Mouse (Mus musculus) limb, embryonic 11.5 days (tissue): ENCODE measurements around the gene Pdcd4. TPM values are rescaled to one million over a fixed set of nuclear protein-coding genes. Genes with fewer than 3 reads are reported as not detected.

Experiments used
- ATAC-seq: fragments of 200-750 bp; cut with Nextera tagmentation; 2 replicates; pipeline ENCODE4 v1.8.0; 2017; ENCODE audit warnings: low read depth; ENCODE audit not compliant: insufficient number of reproducible peaks, low FRiP score, low TSS enrichment
- DNase-seq: peaks from one replicate; pipeline ENCODE4 v3.0.0-alpha.2; 2015; ENCODE audit warnings: low spot score
- H3K27ac ChIP-seq: fragments of 300-500 bp; sonication (generic); replicated peaks from 2 replicates; pipeline ENCODE4 v1.5.1; 2014; ENCODE audit warnings: low read depth, mild to moderate bottlenecking, low read length
- H3K27me3 ChIP-seq: fragments of 300-500 bp; sonication (generic); 2 replicates; pipeline ENCODE4 v1.6.1; 2014; ENCODE audit warnings: mild to moderate bottlenecking, low read length, mixed read lengths; ENCODE audit not compliant: control insufficient read depth, insufficient read depth
- H3K36me3 ChIP-seq: fragments of 300-500 bp; sonication (generic); 2 replicates; pipeline ENCODE4 v1.6.1; 2014; ENCODE audit warnings: mild to moderate bottlenecking, low read length, moderate library complexity, mixed read lengths; ENCODE audit not compliant: control insufficient read depth, insufficient read depth
- H3K4me1 ChIP-seq: fragments of 300-500 bp; sonication (generic); 2 replicates; pipeline ENCODE4 v1.6.1; 2014; ENCODE audit warnings: low read length, mixed read lengths; ENCODE audit not compliant: control insufficient read depth, insufficient read depth
- H3K4me2 ChIP-seq: fragments of 300-500 bp; sonication (generic); 2 replicates; pipeline ENCODE4 v1.6.1; 2014; ENCODE audit warnings: low read depth, mild to moderate bottlenecking, moderate library complexity; ENCODE audit not compliant: severe bottlenecking
- H3K4me3 ChIP-seq: fragments of 300-500 bp; sonication (generic); 2 replicates; pipeline ENCODE4 v1.5.1; 2014; ENCODE audit warnings: low read depth, low read length
- H3K9ac ChIP-seq: fragments of 300-500 bp; sonication (generic); 2 replicates; pipeline ENCODE4 v1.6.1; 2014; ENCODE audit warnings: mild to moderate bottlenecking, low read length
- H3K9me3 ChIP-seq: fragments of 300-500 bp; sonication (generic); 2 replicates; pipeline ENCODE4 v1.6.1; 2016; ENCODE audit warnings: low read length; ENCODE audit not compliant: control insufficient read depth
- WGBS: fragments of 180-500 bp; shearing (Covaris S2); extraction: QIAGEN DNeasy Blood & Tissue Kit; methylation state at CpG from one replicate; pipeline ENCODE4 v1.1.7; 2014; 5-methylcytosine and 5-hydroxymethylcytosine counted together
- polyA plus RNA-seq: library from polyadenylated mRNA; unstranded; fragments of >200 nt; fragmentation: Nextera tagmentation; extraction: Ambion mirVana; gene quantifications from 2 replicates; pipeline ENCODE4 v1.2.1, GENCODE M21; 2014

Pdcd4 gene
- polyA plus RNA-seq, 1 experiment from 2014 or later: 75.5 TPM

- Histone ChIP-seq H3K4me1 (no peaks in the 10 kb centered on the region), H3K27me3 (no peaks in the 10 kb centered on the region), H3K27ac (no peak overlapping the region), H3K36me3 (no peaks in the 10 kb centered on the region), H3K4me2 (no peak overlapping the region), H3K9ac (no peak overlapping the region), H3K9me3 (no peaks in the 10 kb centered on the region), H3K4me3 (no peak overlapping the region)
- DNase-seq (no peak), ATAC-seq (no peak)
- 79% methylated on average over 6 of the region's 6 CpGs for WGBS
These were observed 23.9 kb upstream of the Pdcd4 start for GRCm38 (mm10) chr19:53868125-53868524.

- H3K9me3 ChIP-seq: no peaks in the 10 kb centered on the region
- H3K36me3 ChIP-seq: no peaks in the 10 kb centered on the region
- ATAC-seq: no peak
- H3K4me2 ChIP-seq: no peak overlapping the region
- 97% methylated on average over 1 of the region's 1 CpGs for WGBS
- no peaks in the 10 kb centered on the region for H3K27me3 ChIP-seq
- H3K4me1 ChIP-seq: no peaks in the 10 kb centered on the region
- no peak overlapping the region for H3K4me3 ChIP-seq
- DNase-seq: no peak
- no peak overlapping the region for H3K9ac ChIP-seq
- no peak overlapping the region for H3K27ac ChIP-seq
These were observed 23.2 kb upstream of the Pdcd4 start for GRCm38 (mm10) chr19:53868796-53869195.

DNA sequence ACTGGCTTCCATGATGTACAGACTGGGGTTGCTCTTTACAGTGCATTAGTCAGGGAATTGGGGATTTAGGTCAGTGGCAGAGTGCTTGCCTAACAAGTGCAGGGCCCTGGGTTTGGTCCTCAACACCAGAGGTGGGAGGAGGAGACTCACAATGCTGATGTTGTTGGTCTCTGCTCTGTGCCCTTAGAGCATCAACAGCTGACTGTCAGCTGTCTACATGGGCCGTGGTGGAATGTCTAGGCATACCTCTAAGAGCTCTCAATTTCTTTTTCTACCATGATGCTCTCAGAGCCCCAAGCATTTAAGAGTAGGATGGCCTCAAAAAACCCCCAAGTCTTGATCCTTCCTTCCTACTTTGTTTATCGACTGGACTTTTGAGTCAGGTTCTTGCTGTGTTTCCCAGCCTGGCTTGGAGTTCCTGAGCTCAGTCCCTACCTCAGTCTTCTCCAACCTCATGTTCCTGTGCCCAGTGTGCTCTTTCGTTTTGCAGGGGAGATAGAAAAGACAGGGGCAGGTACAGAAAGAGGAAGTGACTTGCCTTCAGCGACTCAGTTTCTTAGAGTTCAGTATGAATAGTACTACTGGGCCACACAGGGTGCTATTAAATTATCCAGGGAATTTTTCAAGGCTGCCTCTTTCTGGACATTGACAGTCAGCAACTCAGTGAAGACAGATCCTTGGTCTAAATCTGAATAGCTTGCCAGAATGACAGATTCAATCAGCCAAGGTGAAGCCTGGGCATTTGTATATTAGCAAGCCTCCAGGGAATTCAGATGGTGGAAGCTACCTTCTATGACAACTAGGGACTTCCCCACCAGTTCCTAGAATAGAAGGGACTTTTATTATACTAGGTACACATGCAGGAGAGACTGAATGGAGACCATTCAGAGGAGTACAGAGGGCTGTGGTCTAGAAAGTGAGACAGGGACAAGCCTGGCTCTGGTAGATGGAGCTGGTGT is 22.3 kb upstream of the Pdcd4 start:
- Histone ChIP-seq H3K4me1 (no peaks in the 10 kb centered on the region), H3K27me3 (no peaks in the 10 kb centered on the region), H3K9ac (no peak overlapping the region), H3K4me2 (no peak overlapping the region), H3K36me3 (no peaks in the 10 kb centered on the region), H3K9me3 (no peaks in the 10 kb centered on the region), H3K27ac (no peak overlapping the region), H3K4me3 (no peak overlapping the region)
- no peak for DNase-seq
- WGBS: 80% methylated on average over 4 of the region's 4 CpGs
- ATAC-seq: no peak

DNA sequence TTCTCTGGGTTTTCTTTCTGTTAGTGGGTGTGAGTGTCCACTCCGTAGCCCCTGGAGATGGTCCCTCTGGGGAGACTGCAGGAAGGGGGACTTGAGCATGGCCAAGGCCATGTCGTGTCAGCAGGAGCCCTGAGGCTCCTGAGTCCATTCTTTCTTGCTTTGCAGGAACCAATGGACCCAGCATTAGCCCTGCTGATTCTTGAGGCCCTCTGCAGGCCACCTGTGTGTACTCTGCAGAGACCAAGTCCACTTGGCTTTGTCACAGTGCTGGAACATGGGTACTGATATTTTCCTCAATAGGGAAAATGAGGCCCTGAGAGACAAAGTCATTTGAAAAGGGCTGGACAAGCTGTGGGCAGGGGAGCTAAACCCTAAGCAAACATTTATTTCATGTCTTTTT is 21.5 kb upstream of the Pdcd4 start:
- 61% methylated on average over 2 of the region's 2 CpGs for WGBS
- no peak overlapping the region for H3K27ac ChIP-seq
- DNase-seq: no peak

GRCm38 (mm10) chr19:53871502-53871901 is 20.5 kb upstream of the Pdcd4 start:
- H3K27ac ChIP-seq: no peak overlapping the region
- H3K4me3 ChIP-seq: no peak overlapping the region
- DNase-seq (no peak), ATAC-seq (no peak)
- H3K4me1 ChIP-seq: no peaks in the 10 kb centered on the region
- H3K27me3 ChIP-seq: no peaks in the 10 kb centered on the region
- H3K4me2 ChIP-seq: no peak overlapping the region
- no peak overlapping the region for H3K9ac ChIP-seq
- no peaks in the 10 kb centered on the region for H3K9me3 ChIP-seq
- 83% methylated on average over 6 of the region's 6 CpGs for WGBS
- H3K36me3 ChIP-seq: no peaks in the 10 kb centered on the region

More for the DNA sequence above, 21.5 kb upstream of the Pdcd4 start:
- no peak overlapping the region for H3K4me2 ChIP-seq
- no peaks in the 10 kb centered on the region for H3K4me1 ChIP-seq
- no peaks in the 10 kb centered on the region for H3K27me3 ChIP-seq
- ATAC-seq: no peak
- H3K9ac ChIP-seq: no peak overlapping the region
- no peaks in the 10 kb centered on the region for H3K36me3 ChIP-seq
- H3K4me3 ChIP-seq: no peak overlapping the region
- no peaks in the 10 kb centered on the region for H3K9me3 ChIP-seq

DNA sequence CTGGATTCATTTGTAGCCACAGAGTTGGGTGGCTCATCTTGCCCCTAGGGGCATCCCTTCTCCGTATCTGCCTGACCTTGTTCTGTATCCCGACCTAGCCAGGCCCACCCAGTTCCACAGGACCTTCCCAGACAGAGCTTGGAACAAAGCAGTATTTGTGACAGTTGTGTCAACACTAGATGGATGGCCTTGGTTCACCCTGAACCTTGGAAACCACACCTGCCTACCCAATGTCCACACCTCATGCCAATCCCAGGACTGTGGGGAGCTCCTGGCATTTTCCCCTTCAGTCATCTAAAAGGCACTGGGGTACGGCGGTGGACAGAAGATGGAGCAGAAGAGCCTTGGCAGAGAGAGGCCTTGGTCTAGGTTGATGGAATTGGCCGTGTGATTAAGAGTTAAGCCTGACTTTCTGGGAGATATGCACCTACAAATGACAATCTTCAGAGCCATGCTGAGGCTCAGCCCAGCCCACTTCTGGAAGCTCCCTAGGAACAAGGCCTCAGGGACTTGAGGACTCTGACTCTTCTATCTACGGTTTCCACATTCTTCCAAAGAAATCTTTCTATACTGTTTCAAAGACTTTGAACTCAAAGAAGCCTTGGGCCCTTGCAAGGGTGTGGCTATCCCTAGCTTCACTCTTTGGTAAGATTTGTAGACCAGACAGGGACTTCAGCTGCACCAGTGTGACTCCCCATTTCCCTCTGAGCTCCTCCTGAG is 18.9 kb upstream of the Pdcd4 start:
- Histone ChIP-seq H3K4me3 (no peak overlapping the region), H3K27me3 (no peaks in the 10 kb centered on the region), H3K4me1 (no peaks in the 10 kb centered on the region), H3K27ac (no peak overlapping the region), H3K36me3 (no peaks in the 10 kb centered on the region), H3K4me2 (no peak overlapping the region), H3K9ac (no peak overlapping the region), H3K9me3 (no peaks in the 10 kb centered on the region)
- no peak for DNase-seq
- WGBS: 92% methylated on average over 6 of the region's 6 CpGs
- ATAC-seq: no peak

DNA sequence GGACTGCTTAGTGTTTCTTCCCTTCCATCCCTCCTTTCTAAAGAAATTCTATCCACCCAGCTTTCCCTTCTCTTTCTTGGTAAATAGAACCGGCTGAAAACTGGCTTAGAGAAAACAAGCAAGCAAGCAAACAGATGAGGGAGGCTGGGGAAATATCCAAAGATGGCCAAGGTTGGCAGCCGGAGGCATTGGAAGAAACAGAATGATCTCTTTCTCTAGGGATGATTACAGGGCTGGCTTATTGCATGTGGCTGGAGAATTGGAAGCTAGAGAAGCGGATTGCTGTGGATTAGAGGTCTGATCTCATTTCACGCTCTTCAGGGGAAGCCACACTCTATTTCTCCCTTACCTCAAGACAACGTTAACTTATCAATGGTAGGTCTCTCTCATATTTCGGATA is 16.8 kb upstream of the Pdcd4 start:
- Histone ChIP-seq H3K27ac (no peak overlapping the region), H3K4me1 (no peaks in the 10 kb centered on the region), H3K9me3 (no peaks in the 10 kb centered on the region), H3K36me3 (no peaks in the 10 kb centered on the region), H3K27me3 (no peaks in the 10 kb centered on the region), H3K9ac (no peak overlapping the region), H3K4me2 (no peak overlapping the region), H3K4me3 (no peak overlapping the region)
- DNase-seq (no peak), ATAC-seq (no peak)
- 90% methylated on average over 6 of the region's 6 CpGs for WGBS

DNA sequence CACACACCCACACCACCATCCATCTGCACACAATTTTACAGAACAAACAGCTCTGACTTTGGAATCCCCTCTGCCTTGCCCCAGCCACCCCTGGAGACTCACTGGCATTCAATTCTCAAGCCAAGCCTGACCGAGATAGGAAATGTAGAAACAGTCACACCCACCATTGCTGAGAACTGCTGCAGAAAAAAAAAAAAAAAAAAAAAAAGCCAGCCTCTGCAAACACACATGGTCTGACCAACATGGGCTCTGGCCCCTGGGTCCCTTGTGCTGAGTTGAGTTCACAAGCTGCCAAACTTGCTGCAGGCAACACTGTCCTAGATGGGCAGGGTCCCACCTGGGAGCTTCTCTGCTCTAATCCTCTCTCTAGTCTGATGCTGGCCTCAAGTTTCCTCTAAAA is 14.3 kb upstream of the Pdcd4 start:
- DNase-seq (no peak), ATAC-seq (no peak)
- Histone ChIP-seq H3K9me3 (no peaks in the 10 kb centered on the region), H3K27me3 (no peaks in the 10 kb centered on the region), H3K9ac (no peak overlapping the region), H3K4me3 (no peak overlapping the region), H3K36me3 (no peaks in the 10 kb centered on the region), H3K27ac (no peak overlapping the region), H3K4me2 (no peak overlapping the region), H3K4me1 (no peaks in the 10 kb centered on the region)
- WGBS: 69% methylated on average over 1 of the region's 1 CpGs
